8 mouse cellular contexts compared by ENCODE assay signal in genomic region chr14:20885091-20885888, GRCm38 (mm10). TPM values are rescaled to one million over a fixed set of nuclear protein-coding genes. Genes with fewer than 3 reads are reported as not detected.
DNase-seq lines count a peak whose midpoint lies in the region; ATAC-seq and TF ChIP-seq lines count a peak whose summit lies in the region.

No protein-coding gene starts in this region.

- H3K27ac ChIP-seq in hindbrain, embryonic 16.5 days (ENCODE audit: low read depth, low read length) = no peak overlapping the region

- H3K9me3 ChIP-seq in hindbrain, embryonic 16.5 days (ENCODE audit: control insufficient read depth, low read length) = no peaks in the 10 kb centered on the region

- WGBS in lung, adult 2 months = 15% methylated on average over 10 of the region's 10 CpGs
- WGBS in hindbrain, embryonic 16.5 days = 39% methylated on average over 10 of the region's 10 CpGs

- H3K4me1 ChIP-seq in lung, adult 2 months (ENCODE audit: control insufficient read depth, insufficient read depth, low read length) = peaks cover 16% of the 10 kb centered on the region
- no peaks in the 10 kb centered on the region for H3K4me1 ChIP-seq in hindbrain, embryonic 16.5 days (ENCODE audit: control insufficient read depth, insufficient read depth, low read depth, low read length)

- H3K4me3 ChIP-seq in lung, adult 2 months (replicated peaks; ENCODE audit: extremely low read depth, low read depth, low read length) = peak overlapping the region; percentile 39
- H3K4me3 ChIP-seq in hindbrain, embryonic 16.5 days (ENCODE audit: low read length) = no peak overlapping the region

- H3K4me2 ChIP-seq in hindbrain, embryonic 16.5 days (ENCODE audit: low read length) = no peak overlapping the region

- H3K9ac ChIP-seq in hindbrain, embryonic 16.5 days (ENCODE audit: low read depth, low read length) = no peak overlapping the region

- TF ChIP-seq POLR2A in lung, adult 2 months (IDR thresholded peaks at IDR 0.05; ENCODE audit: borderline replicate concordance, extremely low read depth, low read depth, low read length) = 0 out of 2 replicates have a peak, but pooled peaks have one; percentile 6

- H3K36me3 ChIP-seq in hindbrain, embryonic 16.5 days (ENCODE audit: control insufficient read depth, insufficient read depth, low read length) = no peaks in the 10 kb centered on the region

- TF ChIP-seq CTCF in lung, adult 2 months (IDR thresholded peaks at IDR 0.05; ENCODE audit: insufficient read depth, low read length) = no peak

- ATAC-seq in hematopoietic stem cell, adult 5-6 weeks (replicated peaks in 1 of 2; ENCODE audit: insufficient read depth in 1 of 2, low FRiP score in 2 of 2, low TSS enrichment in 1 of 2, low read depth in 1 of 2, poor library complexity in 2 of 2, severe bottlenecking in 2 of 2) = peak; percentile 92 to 93
- ATAC-seq in erythroid progenitor cell, adult 5-6 weeks (replicated peaks; ENCODE audit: low FRiP score, poor library complexity, severe bottlenecking) = no peak
- no peak for ATAC-seq in hindbrain, embryonic 16.5 days

- H3K27me3 ChIP-seq in hindbrain, embryonic 16.5 days (replicated peaks; ENCODE audit: control insufficient read depth, insufficient read depth, low read length) = no peaks in the 10 kb centered on the region

- peak; percentile 33 for DNase-seq in kidney, adult 11 months
- no peak for DNase-seq in kidney, adult 8-10 months
- DNase-seq in c-Kit-positive CD71-positive TER-119-positive erythroid progenitor cells, embryonic 14.5 days (ENCODE audit: low spot score) = peak; percentile 68
- no peak for DNase-seq in lung, adult 2 months
- peak; percentile 77 to 84 for DNase-seq in spleen, postnatal 36 days (ENCODE audit: low spot score in 2 of 2)

RNA-seq across cellular contexts. Expression of gene Vcl, which starts 43.9 kb away (rescaled TPM):
- 34.2 and 38.8 TPM in 2 replicates for total RNA-seq in hematopoietic stem cell, adult 5-6 weeks (2017)
- 96.8 and 144 TPM in 2 replicates for polyA plus RNA-seq in lung, adult 2 months (2012; rRNA removed)
- total RNA-seq in erythroid progenitor cell, adult 5-6 weeks (2015; ENCODE audit: low replicate concordance) = 37.5 and 45.3 TPM in 2 replicates
- total RNA-seq in erythroid progenitor cell, adult 5-6 weeks (2017; ENCODE audit: low replicate concordance) = 32.4 and 38.9 TPM in 2 replicates
- polyA plus RNA-seq in hindbrain, embryonic 16.5 days (2015; fragmentation: Nextera tagmentation; extraction: Ambion mirVana) = 14.8 and 20.6 TPM in 2 replicates

RNA-seq across cellular contexts. Expression of gene Plau, which starts 48.8 kb away (rescaled TPM):
- 2.3 and 2.4 TPM in 2 replicates for total RNA-seq in hematopoietic stem cell, adult 5-6 weeks (2017)
- 2.2 and 6.1 TPM in 2 replicates for polyA plus RNA-seq in lung, adult 2 months (2012; rRNA removed)
- 2.5 TPM in 1 of 2 replicates, not detected in the other for total RNA-seq in erythroid progenitor cell, adult 5-6 weeks (2015; ENCODE audit: low replicate concordance)
- total RNA-seq in erythroid progenitor cell, adult 5-6 weeks (2017; ENCODE audit: low replicate concordance) = 1.6 and 2.1 TPM in 2 replicates
- 0.17 and 0.56 TPM in 2 replicates for polyA plus RNA-seq in hindbrain, embryonic 16.5 days (2015; fragmentation: Nextera tagmentation; extraction: Ambion mirVana)

Comparison
In these comparisons a context has a peak if more than half of its experiments do, and no peak if none do; other contexts are left out.
1. DNase-seq: peak in kidney, adult 11 months (single experiment), c-Kit-positive CD71-positive TER-119-positive erythroid progenitor cells, embryonic 14.5 days (single experiment) and spleen, postnatal 36 days (2 of 2); none in kidney, adult 8-10 months (0 of 2) and lung, adult 2 months (single experiment).
2. ATAC-seq: peak in hematopoietic stem cell, adult 5-6 weeks (2 of 2); none in erythroid progenitor cell, adult 5-6 weeks (single experiment) and hindbrain, embryonic 16.5 days (single experiment).